9 mouse cellular contexts compared by ENCODE assay signal in genomic region chr11:96963580-96963979, GRCm38 (mm10). TPM values are rescaled to one million over a fixed set of nuclear protein-coding genes. Genes with fewer than 3 reads are reported as not detected.
DNase-seq lines count a peak whose midpoint lies in the region; ATAC-seq lines count a peak whose summit lies in the region.
"Had no signal": no experiment of that assay in that cellular context is flagged by ENCODE, and none has a peak within 500 bp of the region (broad histone marks: within the 10 kb centered on the region; RNA-seq: fewer than 3 reads in every experiment).

No protein-coding gene starts in this region.

- WGBS in intestine, embryonic 16.5 days: 21% methylated on average over 8 of the region's 8 CpGs
- 27% methylated on average over 8 of the region's 8 CpGs for WGBS in midbrain, embryonic 11.5 days

- ATAC-seq in intestine, embryonic 16.5 days: peak; percentile 58
- ATAC-seq in midbrain, embryonic 11.5 days (ENCODE audit: low FRiP score): 0 out of 2 replicates have a peak, but pooled peaks have one; percentile 40

- no peaks in the 10 kb centered on the region for H3K27me3 ChIP-seq in intestine, embryonic 16.5 days (replicated peaks; ENCODE audit: control insufficient read depth, insufficient read depth, low read length)
- H3K27me3 ChIP-seq in midbrain, embryonic 11.5 days (ENCODE audit: control insufficient read depth, insufficient read depth, low read length): no peaks in the 10 kb centered on the region

- no peak overlapping the region for H3K9ac ChIP-seq in intestine, embryonic 16.5 days (ENCODE audit: low read depth, low read length)
- H3K9ac ChIP-seq in midbrain, embryonic 11.5 days (ENCODE audit: low read length): no peak overlapping the region

- intact Hi-C loops in gastrocnemius, postnatal 14 days (cut with DNase I; ENCODE audit: low total_unique reads): loop anchor here (5.0 kb wide), 1 partner anchor 46 kb away; the partner anchor contains the start of gene Cdk5rap3
- intact Hi-C loops in left cerebral cortex, postnatal 36 days (cut with DNase I): loop anchor here (2.0 to 5.0 kb wide), 2 partner anchors 47 to 96 kb away; partner anchors contain the start of gene Cdk5rap3

- peaks cover 22% of the 10 kb centered on the region for H3K36me3 ChIP-seq in intestine, embryonic 16.5 days (ENCODE audit: control insufficient read depth, insufficient read depth, low read length)
- H3K36me3 ChIP-seq in midbrain, embryonic 11.5 days (ENCODE audit: control insufficient read depth, insufficient read depth, low read length): peaks cover 20% of the 10 kb centered on the region

- no peak overlapping the region for H3K4me2 ChIP-seq in intestine, embryonic 16.5 days (ENCODE audit: low read depth, low read length)
- no peak overlapping the region for H3K4me2 ChIP-seq in midbrain, embryonic 11.5 days

- no peak overlapping the region for H3K4me3 ChIP-seq in intestine, embryonic 16.5 days (ENCODE audit: low read length)
- no peak overlapping the region for H3K4me3 ChIP-seq in midbrain, embryonic 11.5 days (ENCODE audit: low read depth, low read length)
- H3K4me3 ChIP-seq: myocyte had no signal

- no peaks in the 10 kb centered on the region for H3K9me3 ChIP-seq in intestine, embryonic 16.5 days (ENCODE audit: control insufficient read depth, low read length)
- no peaks in the 10 kb centered on the region for H3K9me3 ChIP-seq in midbrain, embryonic 11.5 days (ENCODE audit: control insufficient read depth, low read length)

- peak; percentile 98 for DNase-seq in ZHBTc4 (ENCODE audit: low read depth, low spot score)
- peak; percentile 94 to 95 for DNase-seq in cerebellum, postnatal 36 days
- DNase-seq in gastrocnemius, postnatal 14 days: peak; percentile 92
- peak; percentile 80 to 88 for DNase-seq in left cerebral cortex, postnatal 36 days (ENCODE audit: low spot score in 2 of 2)
- peak; percentile 97 for DNase-seq in midbrain, embryonic 11.5 days (ENCODE audit: low spot score, missing footprints)
- DNase-seq in right cerebral cortex, postnatal 4 days: peak; percentile 90
- DNase-seq in yolk sac, embryonic 10.5 days (ENCODE audit: low spot score): peak; percentile 81

- no peak overlapping the region for H3K27ac ChIP-seq in intestine, embryonic 16.5 days (ENCODE audit: low read length)
- no peak overlapping the region for H3K27ac ChIP-seq in midbrain, embryonic 11.5 days (ENCODE audit: low read depth, low read length)

- peaks cover 20% of the 10 kb centered on the region for H3K4me1 ChIP-seq in intestine, embryonic 16.5 days (ENCODE audit: control insufficient read depth, insufficient read depth, low read length)
- no peaks in the 10 kb centered on the region for H3K4me1 ChIP-seq in midbrain, embryonic 11.5 days (ENCODE audit: control insufficient read depth, insufficient read depth, low read length)

RNA-seq across cellular contexts. Expression of gene Sp2, which starts 19.2 kb away (rescaled TPM):
- 10 to 100 TPM; 13.1 to 13.6 TPM for total RNA-seq in gastrocnemius, postnatal 14 days (2021)
- polyA plus RNA-seq in intestine, embryonic 16.5 days (2015; fragmentation: Nextera tagmentation; extraction: Ambion mirVana): 13.2 and 13.8 TPM in 2 replicates
- 10 to 100 TPM; 13.1 to 14.5 TPM for total RNA-seq in left cerebral cortex, postnatal 36 days (2021)
- polyA plus RNA-seq in midbrain, embryonic 11.5 days (2014; fragmentation: Nextera tagmentation; extraction: Ambion mirVana): 22.2 and 26.3 TPM in 2 replicates

RNA-seq across cellular contexts. Expression of gene Pnpo, which starts 19.8 kb away (rescaled TPM):
- total RNA-seq in gastrocnemius, postnatal 14 days (2021): 1 to 10 TPM; 8.5 to 9.5 TPM
- 125 and 141 TPM in 2 replicates for polyA plus RNA-seq in intestine, embryonic 16.5 days (2015; fragmentation: Nextera tagmentation; extraction: Ambion mirVana)
- total RNA-seq in left cerebral cortex, postnatal 36 days (2021): 10 to 100 TPM; 36.1 to 43.1 TPM
- 23.1 and 24.4 TPM in 2 replicates for polyA plus RNA-seq in midbrain, embryonic 11.5 days (2014; fragmentation: Nextera tagmentation; extraction: Ambion mirVana)

RNA-seq across cellular contexts. Expression of gene Prr15l, which starts 35.7 kb away (rescaled TPM):
- not detected for total RNA-seq in gastrocnemius, postnatal 14 days (2021)
- polyA plus RNA-seq in intestine, embryonic 16.5 days (2015; fragmentation: Nextera tagmentation; extraction: Ambion mirVana): 116 and 121 TPM in 2 replicates
- total RNA-seq in left cerebral cortex, postnatal 36 days (2021): not detected
- 0.12 and 0.19 TPM in 2 replicates for polyA plus RNA-seq in midbrain, embryonic 11.5 days (2014; fragmentation: Nextera tagmentation; extraction: Ambion mirVana)

RNA-seq across cellular contexts. Expression of gene Cdk5rap3, which starts 47.3 kb away (rescaled TPM):
- 10 to 100 TPM; 26.5 to 30.0 TPM for total RNA-seq in gastrocnemius, postnatal 14 days (2021)
- 68.1 and 70.1 TPM in 2 replicates for polyA plus RNA-seq in intestine, embryonic 16.5 days (2015; fragmentation: Nextera tagmentation; extraction: Ambion mirVana)
- total RNA-seq in left cerebral cortex, postnatal 36 days (2021): 10 to 100 TPM; 30.3 to 31.5 TPM
- 91.4 and 92.8 TPM in 2 replicates for polyA plus RNA-seq in midbrain, embryonic 11.5 days (2014; fragmentation: Nextera tagmentation; extraction: Ambion mirVana)

RNA-seq across cellular contexts. Expression of gene Sp6, which starts 49.6 kb away (rescaled TPM):
- total RNA-seq in gastrocnemius, postnatal 14 days (2021): under 1 TPM; 0.10 to 0.11 TPM
- not detected in 2 replicates for polyA plus RNA-seq in intestine, embryonic 16.5 days (2015; fragmentation: Nextera tagmentation; extraction: Ambion mirVana)
- 1 to 10 TPM; 2.2 to 2.5 TPM for total RNA-seq in left cerebral cortex, postnatal 36 days (2021)
- not detected in 2 replicates for polyA plus RNA-seq in midbrain, embryonic 11.5 days (2014; fragmentation: Nextera tagmentation; extraction: Ambion mirVana)
